Mouse (Mus musculus): ENCODE data around the gene 1700007K13Rik.

Gene 1700007K13Rik

DNA sequence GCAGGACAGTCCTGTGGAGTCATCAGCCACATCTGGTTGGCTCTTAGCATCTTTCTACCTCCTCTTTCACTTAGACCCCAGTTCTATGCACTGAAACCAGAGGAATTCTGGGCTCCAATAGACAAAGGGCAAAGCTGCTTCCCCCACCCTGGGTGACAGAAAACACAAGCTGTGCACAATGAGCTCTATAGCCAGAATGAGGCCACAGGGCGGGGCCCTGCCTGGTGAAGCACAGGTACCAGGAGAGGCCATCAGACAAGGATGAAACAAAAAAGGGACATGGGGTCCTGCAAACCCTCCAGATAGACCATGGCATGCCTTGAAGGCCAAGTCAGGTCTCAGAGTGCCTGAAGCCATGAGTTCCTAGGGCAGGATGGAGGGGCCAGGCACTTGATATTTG lies 49.6 kb downstream of the 1700007K13Rik start:
- DNase-seq (ENCODE audit: low read depth, low spot score), result no peak

DNA sequence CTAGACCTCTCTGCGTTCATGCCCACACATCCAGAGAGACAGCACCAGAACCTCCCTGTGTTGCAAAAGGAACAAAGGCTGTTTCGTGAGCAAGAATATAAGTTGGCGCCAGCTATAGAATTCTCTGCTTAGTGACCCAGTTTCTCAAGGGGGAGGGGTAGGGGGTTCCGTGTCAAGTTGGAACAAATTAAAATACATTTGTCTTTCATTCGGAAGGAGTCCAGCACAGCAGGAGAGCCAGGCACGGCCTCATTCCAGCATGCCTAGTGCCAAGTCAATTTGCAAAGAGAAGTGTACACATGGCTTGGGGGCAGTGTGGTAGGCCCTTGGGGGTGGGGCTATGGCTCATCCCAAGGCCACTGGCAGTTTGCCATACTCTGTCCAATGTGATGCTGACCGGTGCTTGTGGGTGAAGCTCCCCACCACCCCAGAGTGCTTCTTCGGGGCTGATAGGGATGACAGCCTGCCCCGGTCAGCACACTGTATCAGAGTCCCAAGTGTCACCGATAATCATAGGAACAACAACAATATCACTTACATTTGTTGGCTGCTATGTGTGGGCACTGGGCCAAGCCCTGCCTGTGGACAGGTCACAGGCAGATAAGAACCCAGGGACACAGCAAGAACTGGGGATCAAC lies 50.6 kb downstream of the 1700007K13Rik start:
- DNase-seq (ENCODE audit: low read depth, low spot score), result no peak

DNA sequence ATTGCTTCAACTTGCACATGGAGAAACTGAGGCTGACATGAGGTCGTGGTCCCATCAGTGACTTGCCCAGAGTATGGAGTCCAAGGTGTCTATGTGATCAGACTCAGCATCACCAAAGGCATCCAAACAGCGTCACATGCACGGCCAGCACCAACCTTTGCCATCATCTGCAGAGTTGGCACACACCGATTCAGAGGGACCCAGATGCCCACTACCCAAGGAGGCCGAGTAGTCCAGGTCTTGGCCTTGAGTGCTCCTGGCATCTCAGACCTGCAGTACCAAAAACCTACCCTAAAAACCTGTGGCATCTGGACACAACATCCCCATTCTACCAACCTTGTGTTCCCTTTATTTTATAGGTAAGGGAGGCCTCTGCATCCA lies 51.4 kb downstream of the 1700007K13Rik start:
- DNase-seq (ENCODE audit: low read depth, low spot score), result no peak

DNA sequence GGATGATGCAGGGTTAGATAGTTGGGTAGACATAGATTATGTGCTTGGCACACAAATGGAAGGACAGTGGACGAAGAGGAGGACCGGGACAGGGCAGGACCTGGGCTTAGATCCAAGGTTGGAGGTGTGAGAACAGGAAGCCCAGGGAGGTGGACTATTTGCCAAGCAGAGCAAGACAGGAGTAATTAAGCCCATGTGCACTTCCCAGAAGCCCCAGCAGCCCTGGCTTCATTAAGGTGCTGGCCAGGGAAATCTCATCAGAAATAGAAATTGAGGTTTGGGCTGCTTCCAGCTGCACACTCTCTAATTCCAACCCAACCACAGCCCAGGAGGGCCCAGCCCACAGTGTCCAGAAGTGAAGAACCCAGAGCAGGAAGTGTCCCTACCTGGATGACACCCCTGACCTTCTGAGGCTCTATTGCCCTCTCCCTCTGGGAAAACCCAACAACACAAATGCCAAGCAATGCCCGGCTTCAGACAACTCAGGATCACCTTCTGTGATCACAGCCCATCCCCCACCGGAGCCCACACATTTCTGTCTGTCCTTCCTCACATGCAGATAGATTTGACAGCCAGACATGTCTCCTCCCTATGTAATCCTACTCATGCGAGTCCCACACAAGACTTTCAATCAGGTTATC lies 51.9 kb downstream of the 1700007K13Rik start:
- no peak for DNase-seq (ENCODE audit: low read depth, low spot score)

DNA sequence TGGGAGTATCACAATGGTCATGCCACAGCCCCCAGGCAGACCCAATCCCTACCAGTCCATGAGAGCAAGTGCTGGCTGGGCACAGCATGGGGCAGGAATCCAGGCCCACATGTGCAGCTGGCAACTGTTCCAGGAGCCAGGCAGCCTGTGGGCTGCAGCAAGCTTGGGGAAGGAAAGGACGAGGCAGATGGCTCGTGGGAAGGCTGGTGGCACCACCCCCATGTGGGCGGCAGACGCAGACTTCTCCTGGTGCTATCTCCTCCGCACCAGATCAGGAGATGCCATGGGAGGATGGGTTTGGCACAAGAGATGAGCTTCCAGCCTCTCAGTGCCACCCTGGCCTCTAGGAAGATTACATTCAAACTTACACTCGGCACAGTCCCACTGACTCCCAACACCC lies 53.2 kb downstream of the 1700007K13Rik start:
- no peak for DNase-seq (ENCODE audit: low read depth, low spot score)

All from embryo, embryonic 11.5 days (tissue).